Mouse (Mus musculus): ENCODE measurements at regions not wholly inside any gene's neighbourhood (a gene's known extent, or its start where the extent isn't known, plus 50 kb on each side); places are given as distances from the start of the nearest gene placed in this dataset.
"Not testable (repeated sequence)": the region's sequence is repeated elsewhere in the genome, so short reads cannot be mapped to it uniquely, and the experiment has no call there.

DNA sequence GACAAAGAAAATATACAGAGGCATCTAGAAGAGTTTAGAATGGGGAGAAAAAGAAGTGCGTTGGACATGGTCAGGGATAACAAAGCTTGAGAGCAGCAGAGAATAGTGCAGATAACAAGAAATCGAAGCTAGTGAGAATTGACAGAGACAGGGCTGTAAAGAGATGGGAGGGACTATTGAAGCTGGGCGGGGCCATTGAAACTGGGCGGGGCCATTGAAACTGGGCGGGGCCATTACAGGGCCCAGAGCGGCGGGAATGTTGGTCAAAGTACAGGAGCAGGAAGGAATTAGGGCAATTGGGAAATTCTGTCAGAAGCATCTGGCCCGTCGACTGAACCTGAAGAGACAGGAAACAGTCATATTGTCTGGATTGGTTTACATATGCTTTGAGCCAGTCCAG, 243.3 kb upstream of the Srek1ip1 start:
- Histone ChIP-seq H3K9me3 (no peaks in the 10 kb centered on the region), H3K27ac (no peak overlapping the region), H3K4me2 (no peak overlapping the region), H3K36me3 (no peaks in the 10 kb centered on the region), H3K9ac (no peak overlapping the region), H3K4me3 (no peak overlapping the region), H3K27me3 (no peaks in the 10 kb centered on the region), H3K4me1 (no peaks in the 10 kb centered on the region)
- ATAC-seq (ENCODE audit: borderline replicate concordance, extremely low read depth, low FRiP score, low TSS enrichment) = no peak
- 76% methylated on average over 9 of the region's 9 CpGs for WGBS

DNA sequence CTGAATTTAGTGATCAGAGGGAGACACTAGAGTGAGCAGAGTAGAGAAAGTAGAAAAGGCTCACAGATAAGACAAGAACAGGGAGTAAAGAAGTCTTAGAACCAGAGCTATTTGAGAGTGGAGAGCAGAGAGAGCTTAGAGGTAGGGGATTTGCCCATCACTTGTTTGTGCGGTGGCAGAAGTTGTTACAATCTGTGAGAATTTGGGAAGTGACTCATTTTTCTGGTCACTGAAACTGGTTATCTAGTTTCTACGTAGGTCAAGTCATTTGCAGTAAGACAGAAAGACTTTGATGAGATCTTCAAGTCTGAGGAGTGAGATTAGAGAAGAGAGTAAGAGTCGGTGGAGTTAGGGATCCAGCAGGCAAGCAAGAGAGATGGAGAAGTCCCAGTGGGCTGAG, 239.0 kb upstream of the Srek1ip1 start:
- H3K27ac ChIP-seq = no peak overlapping the region
- ATAC-seq (ENCODE audit: borderline replicate concordance, extremely low read depth, low FRiP score, low TSS enrichment) = no peak
- H3K9me3 ChIP-seq = no peaks in the 10 kb centered on the region
- no peaks in the 10 kb centered on the region for H3K36me3 ChIP-seq
- no peak overlapping the region for H3K4me3 ChIP-seq
- H3K4me1 ChIP-seq = no peaks in the 10 kb centered on the region
- no peak overlapping the region for H3K4me2 ChIP-seq
- 86% methylated on average over 3 of the region's 3 CpGs for WGBS
- H3K9ac ChIP-seq = no peak overlapping the region
- no peaks in the 10 kb centered on the region for H3K27me3 ChIP-seq

DNA sequence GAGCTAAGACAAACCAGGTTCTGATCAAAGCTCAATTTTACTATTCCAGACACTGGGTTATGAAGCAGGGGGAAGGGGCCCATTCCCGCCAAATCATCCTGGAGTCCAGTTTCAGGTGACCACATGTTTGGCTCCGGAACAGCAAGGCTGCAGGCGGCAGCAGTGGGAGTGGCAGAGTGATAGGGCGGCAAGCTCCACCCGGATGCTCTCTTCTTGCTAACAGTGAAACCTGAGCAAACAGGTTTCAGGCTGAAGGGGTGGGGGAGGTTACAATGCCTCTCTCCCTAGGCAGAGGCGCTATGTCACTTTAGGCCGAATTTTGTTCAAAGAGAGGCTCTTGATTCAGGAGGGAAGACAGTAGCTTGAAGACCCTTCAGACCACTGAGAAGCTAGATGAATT, 235.7 kb upstream of the Srek1ip1 start:
- not testable (repeated sequence) for H3K4me1 ChIP-seq; H3K36me3 ChIP-seq; H3K9ac ChIP-seq; H3K4me3 ChIP-seq; ATAC-seq (ENCODE audit: borderline replicate concordance, extremely low read depth, low FRiP score, low TSS enrichment); H3K27ac ChIP-seq; H3K9me3 ChIP-seq; H3K27me3 ChIP-seq
- WGBS = 33% methylated on average over 7 of the region's 7 CpGs
- peak overlapping the region; percentile 24 for H3K4me2 ChIP-seq

DNA sequence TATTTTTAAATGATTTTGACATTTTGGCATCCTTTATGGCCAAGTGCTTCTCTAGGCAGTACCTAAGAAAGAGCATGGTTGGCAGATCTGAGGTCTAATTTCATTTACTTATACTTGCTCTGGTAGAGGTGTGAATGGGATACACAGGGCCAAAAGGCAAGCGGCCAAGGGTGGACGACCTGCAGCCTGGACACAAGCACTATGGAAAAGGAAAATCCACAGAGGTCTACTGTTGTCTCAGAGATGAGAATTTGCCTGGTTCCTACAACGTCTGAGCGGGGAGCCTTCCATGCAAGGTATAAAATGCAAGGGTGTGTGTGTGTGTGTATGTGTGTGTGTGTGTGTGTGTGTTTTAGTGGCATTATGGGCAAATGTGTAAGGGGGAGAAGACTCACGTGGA, 232.4 kb upstream of the Srek1ip1 start:
- H3K9ac ChIP-seq = no peak overlapping the region
- peak overlapping the region; percentile 54; the same call in 1 of the 2 replicates for H3K27ac ChIP-seq
- 72% methylated on average over 5 of the region's 5 CpGs for WGBS
- no peaks in the 10 kb centered on the region for H3K36me3 ChIP-seq
- peaks cover 6% of the 10 kb centered on the region; the same call in 1 of the 2 replicates for H3K4me1 ChIP-seq
- H3K9me3 ChIP-seq = no peaks in the 10 kb centered on the region
- no peaks in the 10 kb centered on the region for H3K27me3 ChIP-seq
- H3K4me3 ChIP-seq = no peak overlapping the region
- H3K4me2 ChIP-seq = peak overlapping the region; percentile 37; the same call in 1 of the 2 replicates
- ATAC-seq (ENCODE audit: borderline replicate concordance, extremely low read depth, low FRiP score, low TSS enrichment) = no peak

DNA sequence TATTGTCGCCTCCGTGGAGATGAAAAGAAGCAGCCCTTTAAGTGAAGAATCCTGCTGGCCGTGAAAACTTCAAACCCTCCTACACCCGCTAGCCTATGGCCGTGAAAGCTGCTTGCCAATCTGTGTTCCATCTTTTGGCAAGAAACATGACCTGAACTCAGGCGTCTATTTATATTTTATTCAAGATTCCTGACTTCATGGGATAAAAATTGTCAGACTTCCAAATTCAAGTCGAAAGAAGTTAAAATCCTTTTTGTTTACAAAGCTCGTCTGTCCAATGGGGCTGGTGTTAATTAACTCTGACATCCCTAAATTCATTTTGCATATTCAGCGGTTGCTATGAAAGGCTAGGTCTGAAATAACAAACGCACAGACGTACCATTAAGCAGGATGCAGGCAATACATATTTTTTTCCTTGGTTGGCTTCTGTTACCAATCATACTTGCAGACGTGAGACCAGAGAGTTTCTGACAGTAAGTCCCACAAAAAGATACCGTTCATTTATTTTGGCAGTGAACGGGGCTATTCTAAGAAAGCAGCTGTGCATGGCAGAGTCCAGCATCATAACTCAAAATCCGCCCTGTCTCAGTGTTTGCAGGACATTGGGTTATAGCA, 231.7 kb upstream of the Srek1ip1 start:
- Histone ChIP-seq H3K4me2 (peak overlapping the region; percentile 37; the same call in 1 of the 2 replicates), H3K4me1 (peaks cover 6% of the 10 kb centered on the region; the same call in 1 of the 2 replicates), H3K9ac (no peak overlapping the region), H3K27me3 (no peaks in the 10 kb centered on the region), H3K27ac (peak overlapping the region; percentile 54; the same call in 1 of the 2 replicates), H3K36me3 (no peaks in the 10 kb centered on the region), H3K4me3 (no peak overlapping the region), H3K9me3 (no peaks in the 10 kb centered on the region)
- peak; percentile 79 for ATAC-seq (ENCODE audit: borderline replicate concordance, extremely low read depth, low FRiP score, low TSS enrichment)
- WGBS = 33% methylated on average over 15 of the region's 15 CpGs

DNA sequence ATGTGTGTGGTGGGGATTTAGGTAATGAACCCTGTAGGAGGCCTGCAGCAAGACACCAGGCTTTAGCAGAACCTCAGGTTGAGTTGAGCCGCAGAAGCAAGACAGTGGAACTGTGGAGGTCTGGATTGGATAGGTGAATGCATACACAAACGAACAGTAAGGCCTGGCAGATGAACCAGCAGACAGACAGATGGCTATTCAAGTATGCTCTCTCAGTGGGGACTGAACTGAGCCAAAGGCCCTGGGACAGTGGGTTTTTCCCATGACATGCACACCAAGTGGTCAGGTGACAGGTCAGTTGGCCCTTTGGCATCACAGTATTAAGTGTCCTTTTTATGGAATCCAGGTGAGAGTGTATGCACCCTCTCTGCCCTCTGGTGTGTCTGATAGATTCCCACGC, 229.7 kb upstream of the Srek1ip1 start:
- H3K27ac ChIP-seq = no peak overlapping the region
- 64% methylated on average over 3 of the region's 3 CpGs for WGBS

DNA sequence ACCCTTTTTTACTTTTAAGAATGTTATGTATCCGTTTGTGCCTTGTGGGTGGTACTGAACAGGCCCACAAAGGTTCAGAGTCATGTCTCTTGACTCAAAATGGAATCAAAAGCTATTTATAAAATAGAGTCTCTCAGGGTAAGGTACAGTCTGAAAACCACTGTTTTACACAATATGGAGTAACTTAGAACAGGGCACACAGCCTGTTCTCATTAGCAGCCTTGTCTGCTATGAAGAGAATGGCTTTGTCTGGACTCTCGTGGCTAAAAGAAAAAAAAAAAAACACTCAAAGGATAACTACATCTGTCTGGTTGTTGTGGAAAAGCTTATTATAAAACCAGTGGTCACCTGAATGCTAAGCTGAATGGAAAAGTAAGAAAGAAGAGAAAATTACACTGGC, 229.3 kb upstream of the Srek1ip1 start:
- no peak for ATAC-seq (ENCODE audit: borderline replicate concordance, extremely low read depth, low FRiP score, low TSS enrichment)
- H3K27me3 ChIP-seq = no peaks in the 10 kb centered on the region
- no peak overlapping the region for H3K27ac ChIP-seq
- H3K36me3 ChIP-seq = no peaks in the 10 kb centered on the region
- WGBS = 49% methylated on average over 2 of the region's 2 CpGs
- H3K4me3 ChIP-seq = no peak overlapping the region
- no peak overlapping the region for H3K9ac ChIP-seq
- H3K9me3 ChIP-seq = no peaks in the 10 kb centered on the region
- no peak overlapping the region for H3K4me2 ChIP-seq
- peaks cover 6% of the 10 kb centered on the region; the same call in 1 of the 2 replicates for H3K4me1 ChIP-seq

More for the DNA sequence above, 229.7 kb upstream of the Srek1ip1 start:
- Histone ChIP-seq H3K4me3 (no peak overlapping the region), H3K27me3 (no peaks in the 10 kb centered on the region), H3K4me1 (peaks cover 6% of the 10 kb centered on the region; the same call in 1 of the 2 replicates), H3K36me3 (no peaks in the 10 kb centered on the region), H3K9me3 (no peaks in the 10 kb centered on the region), H3K4me2 (no peak overlapping the region), H3K9ac (no peak overlapping the region)
- no peak for ATAC-seq (ENCODE audit: borderline replicate concordance, extremely low read depth, low FRiP score, low TSS enrichment)

GRCm38 (mm10) chr13:104563889-104564288, 228.4 kb upstream of the Srek1ip1 start:
- no peak overlapping the region for H3K9ac ChIP-seq
- H3K9me3 ChIP-seq = no peaks in the 10 kb centered on the region
- no peaks in the 10 kb centered on the region for H3K27me3 ChIP-seq
- H3K4me3 ChIP-seq = no peak overlapping the region
- H3K4me2 ChIP-seq = no peak overlapping the region
- ATAC-seq (ENCODE audit: borderline replicate concordance, extremely low read depth, low FRiP score, low TSS enrichment) = no peak
- no peaks in the 10 kb centered on the region for H3K36me3 ChIP-seq
- 56% methylated on average over 7 of the region's 7 CpGs for WGBS
- H3K4me1 ChIP-seq = peaks cover 6% of the 10 kb centered on the region; the same call in 1 of the 2 replicates
- H3K27ac ChIP-seq = no peak overlapping the region

DNA sequence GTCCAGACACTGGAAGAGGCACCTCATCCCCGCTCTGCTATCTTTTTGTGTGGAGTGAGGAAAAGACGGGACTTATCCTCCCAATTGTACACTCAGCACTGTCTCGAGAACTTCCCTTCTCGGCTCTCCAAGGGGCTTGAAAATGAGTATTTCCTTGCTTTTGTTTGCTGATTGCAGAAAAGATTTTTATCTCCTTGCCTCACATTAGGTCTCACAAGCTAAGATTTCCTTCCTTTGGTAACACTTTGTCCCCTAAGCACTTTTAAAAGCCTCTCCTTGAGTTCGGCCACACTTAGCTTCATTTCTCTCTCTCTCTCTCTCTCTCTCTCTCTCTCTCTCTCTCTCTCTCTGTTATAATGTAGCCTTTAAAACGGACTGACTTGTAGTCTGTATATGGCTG, 222.5 kb upstream of the Srek1ip1 start:
- Histone ChIP-seq H3K4me2 (no peak overlapping the region), H3K36me3 (no peaks in the 10 kb centered on the region), H3K27me3 (no peaks in the 10 kb centered on the region), H3K9ac (no peak overlapping the region), H3K4me1 (peaks cover 6% of the 10 kb centered on the region), H3K9me3 (no peaks in the 10 kb centered on the region), H3K27ac (peak overlapping the region; percentile 50; the same call in 1 of the 2 replicates), H3K4me3 (no peak overlapping the region)
- whole genome bisulfite sequencing = 25% methylated on average over 6 of the region's 6 CpGs
- no peak for ATAC-seq (ENCODE audit: borderline replicate concordance, extremely low read depth, low FRiP score, low TSS enrichment)

DNA sequence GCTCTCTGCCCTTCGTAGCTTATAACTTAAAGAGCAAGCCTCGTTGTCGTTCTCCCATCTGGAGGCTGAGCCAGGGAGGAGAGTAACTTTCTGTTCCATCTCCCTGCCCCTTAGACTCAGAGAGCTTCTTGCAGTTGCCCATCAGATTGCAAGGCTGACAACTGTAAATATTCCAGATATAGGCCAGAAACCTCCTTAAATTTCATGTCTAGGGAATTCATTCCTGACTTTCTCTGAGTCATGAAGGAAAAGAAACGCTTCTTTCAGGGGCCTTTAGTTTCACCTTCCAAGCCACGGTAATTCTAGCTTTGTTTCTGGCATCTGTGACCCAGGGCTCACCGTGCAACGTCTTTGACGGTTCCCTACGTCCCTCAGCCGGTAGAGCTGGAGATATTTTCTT, 220.0 kb upstream of the Srek1ip1 start:
- Histone ChIP-seq H3K4me1 (peaks cover 6% of the 10 kb centered on the region), H3K27me3 (no peaks in the 10 kb centered on the region), H3K9ac (no peak overlapping the region), H3K27ac (no peak overlapping the region), H3K4me3 (no peak overlapping the region), H3K36me3 (no peaks in the 10 kb centered on the region), H3K9me3 (no peaks in the 10 kb centered on the region), H3K4me2 (no peak overlapping the region)
- no peak for ATAC-seq (ENCODE audit: borderline replicate concordance, extremely low read depth, low FRiP score, low TSS enrichment)
- 74% methylated on average over 10 of the region's 10 CpGs for WGBS

DNA sequence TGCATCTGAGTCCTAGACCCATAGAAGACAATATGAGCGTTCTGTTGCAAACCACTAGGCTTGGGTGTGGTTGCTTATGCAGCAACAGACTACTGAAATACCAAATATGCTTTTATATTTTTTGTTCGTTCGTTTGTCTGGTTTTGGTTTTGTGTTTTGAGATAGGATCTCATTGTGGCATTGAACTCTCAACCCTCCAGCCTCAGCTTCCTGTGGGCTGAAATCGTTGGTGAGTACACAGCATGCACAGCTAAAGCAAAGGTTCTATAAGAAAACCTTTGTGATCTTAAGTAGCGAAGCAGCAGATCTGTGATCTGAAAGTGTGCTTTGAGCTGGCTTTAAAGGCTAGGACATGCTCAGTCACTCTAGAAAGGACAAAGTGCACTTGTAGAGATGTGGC, 217.9 kb upstream of the Srek1ip1 start:
- Histone ChIP-seq H3K27ac (no peak overlapping the region), H3K9ac (no peak overlapping the region), H3K9me3 (no peaks in the 10 kb centered on the region), H3K4me2 (no peak overlapping the region), H3K27me3 (no peaks in the 10 kb centered on the region), H3K4me3 (no peak overlapping the region), H3K4me1 (peaks cover 5% of the 10 kb centered on the region), H3K36me3 (no peaks in the 10 kb centered on the region)
- 80% methylated on average over 5 of the region's 5 CpGs for WGBS
- ATAC-seq (ENCODE audit: borderline replicate concordance, extremely low read depth, low FRiP score, low TSS enrichment) = no peak

- no peak for ATAC-seq (ENCODE audit: borderline replicate concordance, extremely low read depth, low FRiP score, low TSS enrichment)
- 0 out of 2 replicates have a peak, but pooled peaks cover 8% of the 10 kb centered on the region for H3K4me1 ChIP-seq
- no peak overlapping the region for H3K4me3 ChIP-seq
- H3K36me3 ChIP-seq = no peaks in the 10 kb centered on the region
- H3K9me3 ChIP-seq = no peaks in the 10 kb centered on the region
- H3K4me2 ChIP-seq = no peak overlapping the region
- no peak overlapping the region for H3K9ac ChIP-seq
- WGBS = 76% methylated on average over 10 of the region's 10 CpGs
- no peak overlapping the region for H3K27ac ChIP-seq
- no peaks in the 10 kb centered on the region for H3K27me3 ChIP-seq
These were observed 216.0 kb upstream of the Srek1ip1 start for GRCm38 (mm10) chr13:104576188-104576789.

Measured in lung, embryonic 15.5 days (tissue).